Mouse (Mus musculus): ENCODE results near the gene B3galt6.

DNA sequence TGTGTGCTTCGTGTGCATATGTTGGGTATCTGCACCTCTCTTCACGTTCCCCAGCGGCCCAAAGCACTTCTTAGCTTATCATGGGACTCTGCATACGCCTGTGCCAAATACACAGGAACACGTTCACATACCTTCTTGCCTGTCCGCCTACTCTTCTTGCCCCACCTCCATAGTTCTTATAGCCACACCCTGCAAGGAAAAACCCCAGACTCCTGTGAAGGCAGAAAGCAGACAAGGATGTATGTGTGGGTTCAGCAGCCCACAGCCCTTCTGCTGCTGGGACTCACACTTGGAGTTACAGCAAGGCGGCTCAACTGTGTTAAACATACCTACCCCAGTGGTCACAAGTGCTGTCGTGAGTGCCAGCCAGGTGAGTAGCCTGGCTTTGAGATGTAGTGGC is 21.2 kb upstream of the B3galt6 start, which contains the start of gene Tnfrsf4:
- TF ChIP-seq CTCF (IDR thresholded peaks at IDR 0.05; ENCODE audit: low read depth) = no peak
- TF ChIP-seq EP300 (IDR thresholded peaks at IDR 0.05; ENCODE audit: low read depth) = no peak
